Mouse (Mus musculus) liver, adult 2 months (tissue): ENCODE results near the gene Zfp39. TPM values are rescaled to one million over a fixed set of nuclear protein-coding genes. Genes with fewer than 3 reads are reported as not detected.

Source experiments
- DNase-seq: peaks from one replicate; pipeline ENCODE4 v3.0.0-alpha.2; 2011; ENCODE audit warnings: low read depth, low spot score; ENCODE audit errors: extremely low read depth
- H3K27ac ChIP-seq: fragments of 200-500 bp; replicated peaks from 2 replicates; pipeline ENCODE4 v1.5.1; 2012; ENCODE audit warnings: low read depth, mild to moderate bottlenecking, control low read depth, inconsistent platforms, low read length; ENCODE audit not compliant: insufficient read depth
- H3K27me3 ChIP-seq: fragments of 200-500 bp; 2 replicates; pipeline ENCODE4 v1.6.1; 2012; ENCODE audit warnings: mild to moderate bottlenecking, moderate library complexity, low read length, inconsistent platforms; ENCODE audit not compliant: control insufficient read depth, insufficient read depth
- H3K36me3 ChIP-seq: fragments of 200-500 bp; 2 replicates; pipeline ENCODE4 v1.6.1; 2012; ENCODE audit warnings: low read length, inconsistent platforms; ENCODE audit not compliant: control insufficient read depth, insufficient read depth
- H3K4me1 ChIP-seq: fragments of 200-500 bp; 2 replicates; pipeline ENCODE4 v1.6.1; 2011; ENCODE audit warnings: low read length; ENCODE audit not compliant: control insufficient read depth, insufficient read depth
- H3K4me3 ChIP-seq: fragments of 200-500 bp; 2 replicates; pipeline ENCODE4 v1.5.1; 2011; ENCODE audit warnings: low read depth, mild to moderate bottlenecking, control low read depth, low read length, moderate library complexity; ENCODE audit not compliant: insufficient read depth
- H3K79me2 ChIP-seq: fragments of 200-500 bp; 2 replicates; pipeline ENCODE4 v1.6.1; 2012; ENCODE audit warnings: inconsistent platforms, mild to moderate bottlenecking, low read length, moderate library complexity; ENCODE audit not compliant: control insufficient read depth, insufficient read depth
- H3K9ac ChIP-seq: fragments of 200-500 bp; 2 replicates; pipeline ENCODE4 v1.6.1; 2012; ENCODE audit warnings: low read depth, mild to moderate bottlenecking, control low read depth, inconsistent platforms, low read length
- CTCF ChIP-seq: fragments of 200-500 bp; IDR thresholded peaks from 2 replicates; pipeline ENCODE4 v1.5.1; 2011; ENCODE audit warnings: low read depth, low read length, control low read depth
- POLR2A ChIP-seq: fragments of 200-500 bp; IDR thresholded peaks from 2 replicates; pipeline ENCODE4 v1.6.1; 2011; ENCODE audit warnings: low read length, control low read depth; ENCODE audit not compliant: insufficient read depth; ENCODE audit errors: extremely low read depth
- WGBS: fragments of 180-500 bp; shearing (Covaris S2); methylation state at CpG from one replicate; pipeline ENCODE4 v1.1.7; 2018; 5-methylcytosine and 5-hydroxymethylcytosine counted together
- polyA plus RNA-seq: library from polyadenylated mRNA; depleted of rRNA; stranded (reverse); fragments of >200 nt; gene quantifications from 2 replicates; pipeline ENCODE4 v1.2.3, GENCODE M21; 2012
- total RNA-seq: library from RNA; depleted of rRNA; stranded (reverse); fragments of >200 nt; gene quantifications from 2 replicates; pipeline ENCODE4 v1.2.3, GENCODE M21; 2014

The Zfp39 gene
- total and polyA plus RNA-seq, 2 experiments: 0.66 to 4.9 TPM

- WGBS: 11% methylated on average over 20 of the region's 20 CpGs
Observed at GRCm38 (mm10) chr11:58927790-58928651, 24.0 kb upstream of the Zfp39 start.

DNA sequence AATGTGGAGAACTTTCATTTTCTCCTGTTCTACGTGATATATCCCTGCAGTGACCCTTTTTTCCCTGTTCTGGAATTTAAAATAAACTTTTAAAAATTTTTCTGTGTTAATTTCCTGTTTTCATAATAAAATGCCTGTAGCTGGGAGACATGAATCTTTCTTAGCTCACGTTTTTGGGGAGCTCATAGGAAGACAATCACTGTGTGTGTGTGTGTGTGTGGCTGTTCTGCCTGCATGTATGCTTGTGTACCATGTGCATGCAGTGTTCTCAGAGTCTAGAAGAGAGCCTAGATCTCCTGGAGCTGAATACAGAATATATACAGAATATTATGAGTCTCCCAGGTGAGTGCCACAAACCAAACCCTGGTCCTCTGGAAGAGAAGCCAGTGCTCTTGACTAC lies 23.0 kb upstream of the Zfp39 start:
- H3K4me1 ChIP-seq: peaks cover 8% of the 10 kb centered on the region

More at GRCm38 (mm10) chr11:58927790-58928651, 24.0 kb upstream of the Zfp39 start:
- Histone ChIP-seq H3K4me1 (peaks cover 8% of the 10 kb centered on the region), H3K4me3 (peak overlapping the region; percentile 8), H3K27ac (peak overlapping the region; percentile 83), H3K27me3 (no peaks in the 10 kb centered on the region), H3K9ac (peak overlapping the region; percentile 60), H3K79me2 (no peaks in the 10 kb centered on the region), H3K36me3 (peaks cover 6% of the 10 kb centered on the region; the same call in 1 of the 2 replicates)
- TF ChIP-seq POLR2A (no peak), CTCF (peak; percentile 79)
- peak; percentile 89 for DNase-seq

GRCm38 (mm10) chr11:58926651-58927050 lies 22.6 kb upstream of the Zfp39 start:
- 10% methylated on average over 2 of the region's 3 CpGs for WGBS
- no peaks in the 10 kb centered on the region for H3K36me3 ChIP-seq
- peaks cover 8% of the 10 kb centered on the region for H3K4me1 ChIP-seq
- no peaks in the 10 kb centered on the region for H3K79me2 ChIP-seq
- H3K9ac ChIP-seq: no peak overlapping the region
- H3K4me3 ChIP-seq: no peak overlapping the region
- TF ChIP-seq POLR2A: no peak
- TF ChIP-seq CTCF: no peak
- DNase-seq: peak; percentile 97
- no peaks in the 10 kb centered on the region for H3K27me3 ChIP-seq
- peak overlapping the region; percentile 82 for H3K27ac ChIP-seq

More for the DNA sequence above, 23.0 kb upstream of the Zfp39 start:
- Histone ChIP-seq H3K4me3 (no peak overlapping the region), H3K27me3 (no peaks in the 10 kb centered on the region), H3K9ac (no peak overlapping the region), H3K79me2 (no peaks in the 10 kb centered on the region), H3K27ac (peak overlapping the region; percentile 80), H3K36me3 (peaks cover 2% of the 10 kb centered on the region; the same call in 1 of the 2 replicates)
- no peak for TF ChIP-seq POLR2A
- TF ChIP-seq CTCF: no peak
- DNase-seq: no peak
- WGBS: 14% methylated on average over 2 of the region's 2 CpGs

- WGBS: 83% methylated on average over 9 of the region's 9 CpGs
Observed at GRCm38 (mm10) chr11:58922420-58922819, 18.4 kb upstream of the Zfp39 start.

GRCm38 (mm10) chr11:58918759-58919158 lies 14.7 kb upstream of the Zfp39 start:
- 70% methylated on average over 5 of the region's 5 CpGs for WGBS

More at GRCm38 (mm10) chr11:58922420-58922819, 18.4 kb upstream of the Zfp39 start:
- H3K9ac ChIP-seq: no peak overlapping the region
- TF ChIP-seq POLR2A (no peak), CTCF (no peak)
- DNase-seq: no peak
- H3K4me1 ChIP-seq: peaks cover 7% of the 10 kb centered on the region
- H3K4me3 ChIP-seq: no peak overlapping the region
- no peaks in the 10 kb centered on the region for H3K27me3 ChIP-seq
- H3K36me3 ChIP-seq: no peaks in the 10 kb centered on the region
- H3K79me2 ChIP-seq: no peaks in the 10 kb centered on the region
- H3K27ac ChIP-seq: no peak overlapping the region

More at GRCm38 (mm10) chr11:58918759-58919158, 14.7 kb upstream of the Zfp39 start:
- H3K27ac ChIP-seq: no peak overlapping the region
- no peak overlapping the region for H3K4me3 ChIP-seq
- H3K4me1 ChIP-seq: no peaks in the 10 kb centered on the region
- no peak for TF ChIP-seq POLR2A
- no peak for TF ChIP-seq CTCF
- H3K79me2 ChIP-seq: no peaks in the 10 kb centered on the region
- H3K36me3 ChIP-seq: no peaks in the 10 kb centered on the region
- H3K9ac ChIP-seq: no peak overlapping the region
- DNase-seq: no peak
- no peaks in the 10 kb centered on the region for H3K27me3 ChIP-seq
